Mouse (Mus musculus) layer of hippocampus, adult 9-10 months (tissue): Measurements from ENCODE around the gene Map3k1.
"Not testable (repeated sequence)": the region's sequence is repeated elsewhere in the genome, so short reads cannot be mapped to it uniquely, and the experiment has no call there.

Experiments used
- DNase-seq: peaks from one replicate; pipeline ENCODE4 v3.0.0; 2022; ENCODE audit warnings: low spot score

Map3k1 gene

GRCm38 (mm10) chr13:111741991-111742615 is 66.7 kb downstream of the Map3k1 start:
- peak; percentile 27 for DNase-seq

GRCm38 (mm10) chr13:111741204-111741990 is 67.4 kb downstream of the Map3k1 start:
- DNase-seq = no peak

GRCm38 (mm10) chr13:111726898-111727297 is 81.9 kb downstream of the Map3k1 start:
- no peak for DNase-seq

- DNase-seq = peak; percentile 88
Observed at GRCm38 (mm10) chr13:111725165-111726077, 83.4 kb downstream of the Map3k1 start.

GRCm38 (mm10) chr13:111724811-111725164 is 84.0 kb downstream of the Map3k1 start:
- no peak for DNase-seq

DNA sequence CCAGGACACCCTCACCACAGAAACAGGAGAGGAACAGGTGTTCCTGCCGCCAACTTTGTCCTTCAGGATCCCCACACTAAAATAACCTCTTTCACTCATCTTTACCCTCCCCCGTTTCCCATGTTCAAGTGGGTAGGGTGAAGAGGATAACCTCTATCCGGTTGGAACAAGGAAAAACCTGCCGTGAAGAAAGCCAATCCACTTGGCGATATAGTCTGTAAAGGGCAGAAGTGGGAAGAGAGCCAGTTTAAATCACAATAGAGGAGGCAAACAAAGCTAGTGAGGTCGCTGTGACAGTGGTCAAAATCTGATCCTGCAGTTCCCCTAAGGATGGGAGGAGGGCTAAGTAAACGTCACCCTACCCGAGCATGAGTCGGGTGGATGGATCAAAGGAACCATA is 89.1 kb downstream of the Map3k1 start:
- DNase-seq = no peak

GRCm38 (mm10) chr13:111710531-111710930 is 98.3 kb downstream of the Map3k1 start:
- DNase-seq = no peak

GRCm38 (mm10) chr13:111703952-111704351 is 104.8 kb downstream of the Map3k1 start:
- not testable (repeated sequence) for DNase-seq

DNA sequence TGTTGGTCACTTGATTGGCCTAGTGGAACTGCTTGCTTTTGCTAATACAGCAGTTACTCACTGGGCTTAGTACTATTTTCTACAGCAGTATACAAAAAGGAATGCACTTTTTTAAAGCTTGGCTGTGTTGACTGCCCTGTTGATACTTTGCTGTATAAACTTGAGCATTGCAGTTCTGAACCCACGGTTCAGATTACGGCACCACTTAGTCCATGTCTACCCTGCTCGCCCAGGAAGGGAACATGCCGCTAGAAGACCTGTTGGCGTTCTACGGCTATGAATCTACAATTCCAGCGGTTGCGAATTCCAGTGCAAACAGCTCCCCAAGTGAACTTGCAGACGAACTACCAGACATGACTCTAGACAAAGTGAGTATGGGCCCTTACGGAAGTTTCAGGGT is 105.4 kb downstream of the Map3k1 start:
- no peak for DNase-seq
